Mouse (Mus musculus) C2C12 (cell line): ENCODE results near the gene Gm1110.

Source experiments
- CEBPB ChIP-seq: IDR thresholded peaks from one replicate; pipeline ENCODE4 v1.6.1; 2011; ENCODE audit warnings: low read depth, mild to moderate bottlenecking, control low read depth, moderate library complexity
- CTCF ChIP-seq: IDR thresholded peaks from one replicate; pipeline ENCODE4 v1.5.1; 2011; ENCODE audit not compliant: control insufficient read depth, insufficient read depth, insufficient read length
- FOSL1 ChIP-seq: IDR thresholded peaks from one replicate; pipeline ENCODE4 v1.8.0; 2011; ENCODE audit warnings: mild to moderate bottlenecking, low read length; ENCODE audit not compliant: poor library complexity, insufficient read depth, severe bottlenecking
- MYOD1 ChIP-seq: IDR thresholded peaks from one replicate; pipeline ENCODE4 v1.6.1; 2011; ENCODE audit warnings: low read depth; ENCODE audit not compliant: control insufficient read depth, insufficient read length
- USF1 ChIP-seq: IDR thresholded peaks from one replicate; pipeline ENCODE4 v1.6.1; 2011; ENCODE audit warnings: low read depth, mild to moderate bottlenecking, control low read depth, moderate library complexity

DNA sequence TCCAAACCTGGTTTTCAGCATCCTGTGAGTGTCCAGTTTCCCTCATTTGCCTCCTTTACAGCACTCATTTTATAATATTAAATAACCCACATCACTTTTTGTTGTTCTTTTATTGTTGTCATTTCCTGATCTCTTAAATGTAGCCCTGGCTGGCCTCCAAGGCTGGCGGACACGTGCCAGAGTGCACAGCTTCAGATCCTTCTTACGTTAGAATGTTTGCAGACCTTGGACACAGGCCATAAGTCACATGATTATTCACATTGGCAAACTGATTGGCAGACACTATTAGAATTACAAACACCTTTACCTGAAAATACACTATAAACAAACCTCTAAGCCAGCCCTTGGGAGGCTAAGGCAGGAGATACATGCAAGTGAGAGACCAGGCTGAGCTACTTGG lies 1.2 kb upstream of the Gm1110 start:
- TF ChIP-seq CTCF: no peak
- TF ChIP-seq USF1: no peak
- TF ChIP-seq MYOD1: no peak
- no peak for TF ChIP-seq FOSL1
- TF ChIP-seq CEBPB: no peak
